Mouse (Mus musculus) embryonic facial prominence, embryonic 10.5 days (tissue): ENCODE results near the gene Shc2. TPM values are rescaled to one million over a fixed set of nuclear protein-coding genes. Genes with fewer than 3 reads are reported as not detected.

Experiments
- DNase-seq: peaks from one replicate; pipeline ENCODE4 v3.0.0-alpha.2; 2017; ENCODE audit warnings: low spot score
- H3K27ac ChIP-seq: fragments of 300-500 bp; sonication (generic); replicated peaks from 2 replicates; pipeline ENCODE4 v1.5.1; 2016; ENCODE audit warnings: mild to moderate bottlenecking
- H3K27me3 ChIP-seq: fragments of 300-500 bp; sonication (generic); replicated peaks from 2 replicates; pipeline ENCODE4 v1.6.1; 2016; ENCODE audit warnings: low read depth, mild to moderate bottlenecking; ENCODE audit not compliant: poor library complexity, severe bottlenecking
- H3K36me3 ChIP-seq: fragments of 300-500 bp; sonication (generic); replicated peaks from 2 replicates; pipeline ENCODE4 v1.6.1; 2016; ENCODE audit warnings: mild to moderate bottlenecking, moderate library complexity
- H3K4me1 ChIP-seq: fragments of 300-500 bp; sonication (generic); 2 replicates; pipeline ENCODE4 v1.6.1; 2016
- H3K4me3 ChIP-seq: fragments of 300-500 bp; sonication (generic); 2 replicates; pipeline ENCODE4 v1.5.1; 2016; ENCODE audit warnings: mild to moderate bottlenecking, moderate library complexity
- H3K9me3 ChIP-seq: fragments of 300-500 bp; sonication (generic); 2 replicates; pipeline ENCODE4 v1.6.1; 2016; ENCODE audit warnings: mild to moderate bottlenecking
- WGBS: fragments of 180-500 bp; shearing (Covaris S2); methylation state at CpG from one replicate; pipeline ENCODE4 v1.1.7; 2016; 5-methylcytosine and 5-hydroxymethylcytosine counted together
- polyA plus RNA-seq: library from polyadenylated mRNA; unstranded; fragments of >200 nt; fragmentation: Nextera tagmentation; extraction: Ambion mirVana; gene quantifications from 2 replicates; pipeline ENCODE4 v1.2.1, GENCODE M21; 2016

Shc2 gene
- polyA plus RNA-seq, 1 experiment from 2014 or later, result 21.5 TPM

DNA sequence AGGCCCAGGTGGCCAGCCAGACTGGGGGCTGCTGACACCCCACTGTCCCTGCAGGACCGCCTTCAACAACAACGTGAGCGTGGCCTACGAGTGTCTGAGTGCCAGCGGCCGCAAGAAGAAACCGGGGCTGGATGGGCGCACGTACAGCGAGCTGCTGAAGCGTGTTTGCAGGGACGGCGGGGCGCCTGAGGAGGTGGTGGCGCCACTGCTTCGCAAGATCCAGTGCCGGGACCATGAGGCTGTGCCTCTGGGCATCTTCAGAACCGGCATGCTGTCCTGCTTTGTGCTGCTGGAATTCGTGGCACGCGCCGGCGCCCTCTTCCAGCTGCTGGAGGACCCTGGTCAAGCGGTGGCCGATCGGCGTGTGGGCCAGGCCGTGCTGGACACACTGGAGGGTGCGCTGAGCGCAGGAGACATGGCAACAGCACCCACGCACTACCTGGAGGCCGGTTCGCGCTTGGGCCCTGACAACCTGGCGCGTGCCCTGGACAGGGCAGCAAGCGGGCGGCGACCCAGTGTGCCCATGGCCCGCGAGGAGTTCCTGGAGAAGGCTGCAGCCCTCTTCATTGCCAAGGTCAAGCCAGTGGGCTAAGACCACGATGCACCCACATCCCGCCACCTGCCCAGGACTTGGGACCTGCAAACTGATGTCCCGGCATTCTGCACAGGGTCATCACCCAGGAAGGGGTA is 37.8 kb upstream of the Shc2 start:
- Histone ChIP-seq H3K9me3 (no peaks in the 10 kb centered on the region), H3K27ac (peak overlapping the region; percentile 14; the same call in 1 of the 2 replicates), H3K36me3 (peaks cover 37% of the 10 kb centered on the region), H3K4me1 (peaks cover 29% of the 10 kb centered on the region), H3K4me3 (no peak overlapping the region), H3K27me3 (no peaks in the 10 kb centered on the region)
- DNase-seq, result peak; percentile 33
- 52% methylated on average over 44 of the region's 44 CpGs for WGBS

DNA sequence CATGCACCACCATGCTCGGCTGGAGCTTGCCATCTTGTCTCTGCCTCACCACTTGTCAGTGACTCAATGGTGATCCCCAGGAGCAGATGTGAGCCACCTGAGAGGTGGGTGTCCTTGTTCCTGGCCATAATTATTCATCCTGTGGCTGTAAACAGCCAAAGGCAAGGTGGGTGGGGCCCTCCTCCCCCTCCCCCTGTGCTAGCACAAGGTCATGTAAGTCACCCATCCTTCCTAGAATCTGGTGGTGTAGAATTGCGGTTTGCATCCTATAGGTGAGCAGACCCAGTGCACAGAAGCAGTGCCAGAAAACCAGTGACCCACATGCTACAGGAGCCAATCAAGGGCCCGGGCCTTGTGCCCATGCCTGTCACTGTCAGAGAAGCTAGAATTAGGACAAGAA is 35.3 kb upstream of the Shc2 start:
- Histone ChIP-seq H3K4me1 (peaks cover 34% of the 10 kb centered on the region), H3K9me3 (no peaks in the 10 kb centered on the region), H3K27me3 (no peaks in the 10 kb centered on the region), H3K4me3 (no peak overlapping the region), H3K36me3 (peaks cover 37% of the 10 kb centered on the region), H3K27ac (no peak overlapping the region)
- no peak for DNase-seq
- WGBS, result 89% methylated on average over 3 of the region's 3 CpGs

DNA sequence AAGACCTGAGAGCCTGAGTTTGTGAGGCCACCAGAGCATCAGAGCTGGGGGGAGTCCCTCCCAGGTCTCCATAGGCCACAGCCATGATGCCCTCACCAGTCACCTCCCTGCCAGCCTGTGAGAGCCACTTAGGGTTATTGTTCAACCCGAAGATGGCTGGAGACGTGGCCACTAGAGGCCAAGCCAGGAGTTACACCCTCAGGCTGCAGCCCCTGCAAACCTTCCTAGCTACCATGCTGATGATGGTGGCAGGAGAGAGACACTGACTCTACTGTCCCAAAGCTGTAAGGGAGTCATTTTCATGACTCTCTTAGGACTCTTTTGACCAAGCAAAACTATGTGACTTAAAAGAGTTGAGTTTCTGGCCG is 34.4 kb upstream of the Shc2 start:
- Histone ChIP-seq H3K4me1 (peaks cover 34% of the 10 kb centered on the region), H3K9me3 (no peaks in the 10 kb centered on the region), H3K36me3 (peaks cover 37% of the 10 kb centered on the region), H3K27ac (no peak overlapping the region), H3K27me3 (no peaks in the 10 kb centered on the region), H3K4me3 (0 out of 2 replicates have a peak overlapping the region, but pooled peaks have one; percentile 2)
- no peak for DNase-seq
- WGBS, result 69% methylated on average over 3 of the region's 3 CpGs

DNA sequence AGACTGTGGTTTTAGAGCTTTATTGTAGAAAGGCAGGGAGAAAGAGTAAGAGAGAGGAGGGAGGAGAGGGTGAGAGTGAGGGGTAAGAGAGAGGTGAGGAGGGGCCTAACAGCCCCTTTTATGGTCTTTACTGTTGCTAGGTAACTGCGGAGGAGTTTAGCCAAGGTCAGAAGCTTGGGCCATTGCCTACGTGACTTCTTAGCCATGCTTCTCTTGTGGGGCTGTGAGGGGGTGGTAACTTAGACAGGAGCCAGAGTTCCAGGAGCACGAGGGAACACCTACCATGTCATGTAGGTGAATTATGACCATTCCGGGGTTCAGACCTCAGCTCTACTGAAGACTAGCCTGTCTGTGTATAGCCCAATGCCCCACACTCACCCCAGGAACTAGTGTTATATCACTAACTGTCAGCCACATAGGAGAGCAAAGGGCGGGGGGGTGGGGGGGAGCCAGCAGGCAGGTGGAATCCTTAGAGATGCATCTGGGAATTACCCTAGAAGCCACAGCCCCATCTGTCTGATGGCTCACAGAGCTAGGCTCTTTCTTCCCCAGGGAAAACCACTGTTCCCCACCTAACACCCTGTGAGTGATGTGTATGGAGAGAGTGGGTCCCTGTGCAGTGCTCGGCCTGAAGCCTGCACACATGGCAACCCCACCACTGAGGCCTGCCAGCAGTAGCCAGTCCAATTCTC is 33.8 kb upstream of the Shc2 start:
- Histone ChIP-seq H3K27me3 (no peaks in the 10 kb centered on the region), H3K27ac (0 out of 2 replicates have a peak overlapping the region, but pooled peaks have one; percentile 35), H3K4me3 (peak overlapping the region; percentile 94), H3K9me3 (no peaks in the 10 kb centered on the region), H3K4me1 (peaks cover 34% of the 10 kb centered on the region), H3K36me3 (peaks cover 37% of the 10 kb centered on the region)
- 84% methylated on average over 6 of the region's 6 CpGs for WGBS
- no peak for DNase-seq

DNA sequence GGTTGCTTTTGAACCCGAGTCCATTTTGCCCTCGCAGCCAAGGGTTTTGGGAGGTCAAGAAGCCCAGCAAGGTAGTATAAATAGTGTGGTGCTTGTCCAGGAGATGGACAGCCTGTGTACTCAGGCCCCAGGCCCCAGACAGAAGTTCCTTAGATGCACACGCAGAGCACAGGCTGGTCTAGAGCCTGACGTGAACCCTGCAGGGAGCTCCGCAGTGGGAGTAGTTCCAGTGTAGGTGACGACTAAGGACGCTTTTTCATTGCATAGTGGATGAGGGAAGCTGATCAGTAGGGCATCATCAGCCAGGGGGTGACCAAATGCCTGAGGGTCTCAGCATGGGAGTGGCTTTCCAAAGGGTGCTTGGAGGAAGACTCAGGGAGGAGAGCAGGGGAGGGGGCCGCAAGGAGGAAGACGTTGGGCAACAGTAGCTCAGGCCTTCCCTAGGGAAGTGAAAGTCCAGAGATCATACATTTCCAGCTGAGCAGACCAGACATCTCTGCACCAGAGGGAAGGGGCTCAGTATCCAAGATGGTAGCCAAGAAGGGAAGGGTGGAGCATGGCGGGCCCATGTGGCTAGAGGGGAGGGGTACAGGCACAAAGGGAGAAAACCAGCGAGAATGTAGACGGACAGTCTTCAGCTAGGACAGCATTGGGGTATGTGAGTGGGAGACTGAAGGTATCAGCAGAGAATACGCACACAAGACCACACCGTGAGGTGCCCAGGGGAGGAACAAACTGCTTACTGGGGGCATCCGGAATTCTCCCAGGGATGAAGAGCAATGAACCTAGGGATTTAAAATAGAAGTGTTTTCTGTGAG is 32.6 kb upstream of the Shc2 start:
- peak overlapping the region; percentile 96 for H3K27ac ChIP-seq
- no peak for DNase-seq
- peaks cover 22% of the 10 kb centered on the region for H3K4me1 ChIP-seq
- no peaks in the 10 kb centered on the region; the same call in 1 of the 2 replicates for H3K27me3 ChIP-seq
- WGBS, result 34% methylated on average over 15 of the region's 15 CpGs
- no peaks in the 10 kb centered on the region for H3K9me3 ChIP-seq
- H3K36me3 ChIP-seq, result peaks cover 25% of the 10 kb centered on the region
- peak overlapping the region; percentile 94 for H3K4me3 ChIP-seq

DNA sequence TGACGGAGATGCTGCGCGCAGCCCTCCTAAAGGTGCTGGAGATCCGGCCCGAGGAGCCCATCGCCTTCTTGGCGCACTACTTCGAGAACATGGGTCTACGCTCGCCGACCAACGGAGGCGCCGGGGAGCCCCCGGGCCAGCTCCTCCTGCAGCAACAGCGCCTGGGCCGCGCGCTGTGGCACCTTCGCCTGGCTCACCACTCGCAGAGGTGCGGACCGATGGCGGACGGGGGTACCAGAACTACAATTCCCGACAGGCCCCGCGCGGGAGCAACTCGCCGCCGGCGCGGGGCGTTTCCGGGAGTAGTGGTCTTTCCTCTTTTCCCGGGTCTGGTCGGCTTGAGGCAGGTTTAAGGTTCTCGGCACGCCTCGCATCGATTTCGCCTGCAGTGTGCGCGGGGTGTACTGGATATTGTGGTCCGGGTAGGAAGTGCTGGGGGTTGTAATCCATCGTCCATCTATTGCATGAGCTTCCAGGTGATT is 31.9 kb upstream of the Shc2 start:
- peaks cover 23% of the 10 kb centered on the region for H3K36me3 ChIP-seq
- H3K4me3 ChIP-seq, result peak overlapping the region; percentile 94
- H3K4me1 ChIP-seq, result peaks cover 21% of the 10 kb centered on the region
- H3K27ac ChIP-seq, result peak overlapping the region; percentile 96
- peak; percentile 91 for DNase-seq
- H3K27me3 ChIP-seq, result no peaks in the 10 kb centered on the region; the same call in 1 of the 2 replicates
- no peaks in the 10 kb centered on the region for H3K9me3 ChIP-seq
- under 1% methylated on average over 47 of the region's 47 CpGs for WGBS

DNA sequence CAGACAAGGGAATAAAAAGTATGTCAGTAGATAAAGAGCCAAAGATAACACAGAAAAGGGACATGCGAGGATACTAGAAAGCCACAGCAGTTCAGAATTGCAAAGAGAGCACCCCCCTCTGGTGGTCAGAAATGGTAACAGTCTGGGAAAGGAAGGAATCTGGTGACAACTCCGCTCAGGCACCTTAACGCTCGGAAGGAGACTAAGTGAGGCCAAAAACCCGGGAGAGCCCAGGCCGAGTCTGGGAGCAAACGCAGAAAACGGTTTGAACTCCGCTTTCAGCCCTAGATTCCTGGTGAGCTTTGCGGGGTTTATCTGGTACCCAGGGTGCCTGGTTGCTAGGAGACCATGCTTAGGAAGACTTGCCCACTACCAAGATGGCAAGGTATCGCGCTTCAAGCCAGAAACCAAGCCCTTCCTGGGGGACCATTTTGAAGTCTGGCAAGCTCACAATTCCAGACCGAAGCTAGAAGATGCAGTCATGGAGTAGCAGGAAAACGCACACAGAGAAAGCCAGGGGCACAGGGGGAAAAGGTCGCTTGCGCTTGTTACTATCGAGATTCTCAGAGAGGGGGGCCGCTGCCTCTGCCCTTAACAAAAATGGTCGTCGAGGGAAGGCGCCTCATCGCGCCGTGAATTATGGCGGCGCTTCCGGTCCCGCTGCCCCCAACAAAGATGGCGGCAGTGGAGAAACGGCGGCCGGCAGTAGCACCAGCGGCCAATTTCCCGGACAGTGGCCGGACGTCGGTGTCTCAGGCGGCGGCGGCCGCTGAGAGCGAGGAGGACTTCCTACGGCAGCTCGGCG is 31.3 kb upstream of the Shc2 start, which contains the start of gene Tpgs1:
Gene Tpgs1, plus strand, starts transcription at position 599 of the 805 bp plus-strand sequence.
- Histone ChIP-seq H3K4me1 (peaks cover 26% of the 10 kb centered on the region), H3K9me3 (no peaks in the 10 kb centered on the region), H3K4me3 (peak within 1 kb of the TSS; percentile 94), H3K36me3 (peaks cover 21% of the 10 kb centered on the region), H3K27me3 (no peaks in the 10 kb centered on the region; the same call in 1 of the 2 replicates), H3K27ac (peak within 1 kb of the TSS; percentile 96)
- 0% methylated on average over 45 of the region's 45 CpGs for WGBS
- DNase-seq, result peak; percentile 91

DNA sequence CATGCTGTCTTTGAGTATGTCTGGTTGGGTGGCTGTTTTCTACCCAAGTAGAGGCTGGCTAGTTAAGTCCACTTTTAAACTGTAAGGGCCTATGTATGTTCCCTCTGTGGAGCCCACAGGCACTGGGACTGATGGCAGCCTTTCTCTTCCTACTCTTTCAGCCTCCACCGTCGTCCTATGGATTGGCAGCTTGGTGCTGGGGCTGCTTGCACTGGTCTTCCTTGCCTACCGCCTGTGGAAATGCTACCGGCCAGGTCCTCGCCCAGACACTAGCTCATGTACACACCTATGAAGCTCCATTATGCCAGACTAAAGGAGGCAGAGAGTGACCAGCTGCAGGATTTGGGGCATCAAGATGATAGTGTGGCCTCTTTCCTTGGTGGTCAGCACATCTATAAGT is 30.4 kb upstream of the Shc2 start:
- 79% methylated on average over 5 of the region's 5 CpGs for WGBS
- Histone ChIP-seq H3K27me3 (no peaks in the 10 kb centered on the region; the same call in 1 of the 2 replicates), H3K9me3 (no peaks in the 10 kb centered on the region), H3K36me3 (peaks cover 12% of the 10 kb centered on the region), H3K4me1 (peaks cover 32% of the 10 kb centered on the region), H3K4me3 (no peak overlapping the region), H3K27ac (no peak overlapping the region)
- DNase-seq, result no peak

DNA sequence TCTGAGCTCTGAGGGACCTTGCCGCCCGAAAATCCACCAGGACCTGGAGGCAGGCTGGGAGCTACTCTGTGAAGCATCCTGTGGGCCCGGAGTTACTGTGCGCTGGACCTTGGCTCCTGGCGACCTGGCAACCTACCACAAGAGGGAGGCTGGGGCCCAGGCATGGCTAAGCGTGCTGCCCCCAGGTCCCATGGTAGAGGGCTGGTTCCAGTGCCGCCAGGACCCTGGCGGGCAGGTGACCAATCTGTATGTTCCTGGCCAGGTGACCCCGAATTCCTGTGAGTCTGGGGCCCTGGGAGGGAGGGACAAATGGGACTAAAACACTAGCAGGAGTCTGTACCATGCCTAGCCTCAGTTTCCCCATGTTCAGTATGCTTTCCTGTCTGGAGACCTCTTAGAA is 28.8 kb upstream of the Shc2 start:
- DNase-seq, result no peak

DNA sequence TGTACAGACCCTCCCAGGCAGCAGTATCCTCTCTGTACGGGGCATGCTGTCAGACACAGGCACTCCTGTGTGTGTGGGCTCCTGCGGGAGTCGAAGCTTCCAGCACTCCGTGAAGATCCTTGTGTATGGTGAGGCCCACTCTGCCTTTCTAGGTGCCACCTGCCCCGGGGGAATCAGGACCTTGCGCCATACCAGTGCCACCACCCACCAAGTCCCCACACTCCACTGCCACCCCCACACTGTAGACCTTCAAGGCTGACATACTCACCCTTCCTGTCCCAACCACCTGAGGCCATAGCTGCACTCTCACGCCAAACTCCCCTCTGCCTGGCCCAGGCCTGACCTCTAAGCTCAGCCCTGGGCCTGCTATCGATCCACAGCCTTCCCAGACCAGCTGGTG is 27.3 kb upstream of the Shc2 start:
- Histone ChIP-seq H3K4me1 (peaks cover 12% of the 10 kb centered on the region), H3K27me3 (no peaks in the 10 kb centered on the region; the same call in 1 of the 2 replicates), H3K9me3 (no peaks in the 10 kb centered on the region), H3K4me3 (no peak overlapping the region), H3K36me3 (no peaks in the 10 kb centered on the region), H3K27ac (no peak overlapping the region)
- DNase-seq, result no peak
- 83% methylated on average over 8 of the region's 8 CpGs for WGBS

More for the DNA sequence above, 28.8 kb upstream of the Shc2 start:
- WGBS, result 72% methylated on average over 9 of the region's 9 CpGs
- H3K27me3 ChIP-seq, result no peaks in the 10 kb centered on the region; the same call in 1 of the 2 replicates
- H3K9me3 ChIP-seq, result no peaks in the 10 kb centered on the region
- H3K36me3 ChIP-seq, result no peaks in the 10 kb centered on the region
- no peak overlapping the region for H3K27ac ChIP-seq
- no peak overlapping the region for H3K4me3 ChIP-seq
- H3K4me1 ChIP-seq, result peaks cover 27% of the 10 kb centered on the region

DNA sequence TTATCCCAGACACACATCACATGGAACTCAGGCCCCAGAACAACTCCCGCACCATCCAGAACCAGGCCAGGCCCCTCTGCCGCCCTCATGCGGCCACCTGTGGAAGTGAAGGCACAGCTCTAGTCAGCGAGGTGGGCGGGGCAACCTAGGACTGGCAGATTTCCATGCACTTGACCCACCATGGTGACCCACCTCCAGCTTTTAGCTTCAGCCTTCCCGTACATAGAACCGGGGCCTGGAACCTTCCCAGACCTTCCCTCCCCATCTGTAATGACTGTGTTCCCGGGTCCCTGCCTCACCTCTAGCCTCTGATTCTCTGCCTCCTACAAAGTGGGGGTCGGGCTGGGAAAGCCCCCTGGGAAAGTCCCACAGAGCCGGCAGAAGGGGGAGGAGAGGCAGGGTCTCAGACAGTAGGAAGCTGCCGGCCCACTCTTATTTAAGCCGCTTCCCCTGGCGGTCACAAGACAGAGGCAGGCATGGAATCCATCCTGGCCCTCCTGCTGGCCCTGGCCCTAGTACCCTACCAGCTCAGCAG is 26.5 kb upstream of the Shc2 start, which contains the start of gene Madcam1:
Gene Madcam1, plus strand, starts transcription at position 429 of the 535 bp plus-strand sequence.
- H3K36me3 ChIP-seq, result no peaks in the 10 kb centered on the region
- H3K4me3 ChIP-seq, result peak within 1 kb of the TSS; percentile 23
- peaks cover 11% of the 10 kb centered on the region for H3K4me1 ChIP-seq
- H3K27me3 ChIP-seq, result no peaks in the 10 kb centered on the region; the same call in 1 of the 2 replicates
- WGBS, result 10% methylated on average over 13 of the region's 13 CpGs
- DNase-seq, result peak; percentile 90
- H3K27ac ChIP-seq, result peak within 1 kb of the TSS; percentile 4; the same call in 1 of the 2 replicates
- H3K9me3 ChIP-seq, result no peaks in the 10 kb centered on the region
